Mouse (Mus musculus) ZHBTc4 (cell line): ENCODE results near the gene Vmn1r121.
"Not testable (repeated sequence)": the region's sequence is repeated elsewhere in the genome, so short reads cannot be mapped to it uniquely, and the experiment has no call there.

ENCODE experiments used
- DNase-seq: peaks from one replicate; pipeline ENCODE4 v3.0.0-alpha.2; 2011; ENCODE audit warnings: low read depth, low spot score

Gene Vmn1r121

DNA sequence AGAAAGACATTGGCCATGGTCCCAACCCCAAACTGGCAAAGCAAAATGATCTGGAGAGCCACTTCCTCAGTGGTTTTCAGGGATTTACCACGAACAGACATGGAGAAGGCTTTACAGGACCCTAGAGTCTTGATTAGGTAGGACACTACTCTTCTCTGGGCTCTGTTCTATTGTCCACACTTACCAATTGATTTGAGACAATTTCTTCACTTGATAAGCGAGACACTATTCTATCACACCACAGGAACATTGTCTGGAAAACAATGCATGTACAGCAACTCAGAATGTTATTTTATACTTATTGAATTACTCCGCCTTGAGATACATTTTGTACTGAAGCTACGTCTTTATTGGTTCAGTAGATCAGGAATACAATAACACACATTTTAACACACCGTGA is at the start of gene Vmn1r121:
TSS of gene Vmn1r121 (minus strand) at position 101 of the 400 bp plus-strand sequence.
- DNase-seq: not testable (repeated sequence)

DNA sequence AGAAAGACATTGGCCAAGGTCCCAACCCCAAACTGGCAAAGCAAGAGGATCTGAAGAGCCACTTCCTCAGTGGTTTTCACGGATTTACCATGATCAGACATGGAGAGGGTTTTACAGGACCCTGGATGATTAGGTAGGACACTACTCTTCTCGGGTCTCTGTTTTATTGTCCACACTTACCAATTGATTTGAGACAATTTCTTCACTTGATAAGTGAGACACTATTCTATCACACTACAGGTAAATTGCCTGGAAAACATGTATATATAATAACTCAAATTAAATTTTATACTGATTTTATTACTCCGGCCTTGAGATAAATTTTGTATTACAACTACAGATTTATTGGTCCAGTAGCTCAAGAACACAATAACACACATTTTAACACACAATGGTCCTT is 35.7 kb upstream of the Vmn1r121 start, which contains the start of gene Vmn1r122:
TSS of gene Vmn1r122 (minus strand) at position 101 of the 400 bp plus-strand sequence.
- not testable (repeated sequence) for DNase-seq

DNA sequence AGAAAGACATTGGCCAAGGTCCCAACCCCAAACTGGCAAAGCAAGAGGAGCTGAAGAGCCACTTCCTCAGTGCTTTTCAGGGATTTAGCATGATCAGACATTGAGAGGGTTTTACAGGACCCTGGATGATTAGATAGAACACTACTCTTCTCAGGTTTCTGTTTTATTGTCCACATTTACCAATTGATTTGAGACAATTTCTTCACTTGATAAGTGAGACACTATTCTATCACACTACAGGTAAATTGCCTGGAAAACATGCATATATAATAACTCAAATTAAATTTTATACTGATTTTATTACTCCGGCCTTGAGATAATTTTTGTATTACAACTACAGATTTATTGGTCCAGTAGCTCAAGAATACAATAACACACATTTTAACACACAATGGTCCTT is 44.6 kb downstream of the Vmn1r121 start, which contains the start of gene Vmn1r120:
TSS of gene Vmn1r120 (minus strand) at position 101 of the 400 bp plus-strand sequence.
- not testable (repeated sequence) for DNase-seq
